Mouse (Mus musculus) kidney, postnatal 14 days (tissue): ENCODE results near the gene Wdfy1.
A peak's percentile ranks its signal among the peaks of the same experiment; 100 is the strongest.

ENCODE experiments used
- DNase-seq: peaks from one replicate; pipeline ENCODE4 v3.0.0; 2022; ENCODE audit warnings: mixed read lengths

Gene Wdfy1

GRCm38 (mm10) chr1:79775927-79776458 is at the start of gene Wdfy1, which contains the start of gene Mrpl44:
TSS of gene Wdfy1 (minus strand) at chr1:79776143.
TSS of gene Mrpl44 (plus strand) at chr1:79776018.
- peak; percentile 98 for DNase-seq

- DNase-seq = peak; percentile 12
These were observed 48.1 kb upstream of the Wdfy1 start for GRCm38 (mm10) chr1:79823951-79824633.

GRCm38 (mm10) chr1:79822806-79823525 is 47.0 kb upstream of the Wdfy1 start:
- DNase-seq = peak; percentile 61

GRCm38 (mm10) chr1:79819296-79819879 is 43.4 kb upstream of the Wdfy1 start:
- DNase-seq = no peak

- no peak for DNase-seq
These were observed 39.5 kb upstream of the Wdfy1 start for GRCm38 (mm10) chr1:79815446-79815845.

GRCm38 (mm10) chr1:79809447-79809846 is 33.5 kb upstream of the Wdfy1 start:
- DNase-seq = no peak

- DNase-seq = no peak
These were observed 30.9 kb upstream of the Wdfy1 start for GRCm38 (mm10) chr1:79806865-79807264.

GRCm38 (mm10) chr1:79803614-79804013 is 27.7 kb upstream of the Wdfy1 start:
- DNase-seq = no peak

- no peak for DNase-seq
These were observed 27.0 kb upstream of the Wdfy1 start for GRCm38 (mm10) chr1:79802858-79803427.

GRCm38 (mm10) chr1:79797084-79797483 is 21.1 kb upstream of the Wdfy1 start:
- DNase-seq = no peak

- peak; percentile 42 for DNase-seq
These were observed 10.5 kb upstream of the Wdfy1 start for GRCm38 (mm10) chr1:79786267-79786927.

- no peak for DNase-seq
These were observed 6.5 kb upstream of the Wdfy1 start for GRCm38 (mm10) chr1:79782433-79782832.

- DNase-seq = no peak
These were observed 2.1 kb upstream of the Wdfy1 start for GRCm38 (mm10) chr1:79778011-79778410.

GRCm38 (mm10) chr1:79774164-79774780 is 1.7 kb downstream of the Wdfy1 start:
- no peak for DNase-seq

- no peak for DNase-seq
These were observed 7.7 kb downstream of the Wdfy1 start for GRCm38 (mm10) chr1:79768231-79768630.

GRCm38 (mm10) chr1:79764483-79764882 is 11.5 kb downstream of the Wdfy1 start:
- DNase-seq = no peak

GRCm38 (mm10) chr1:79764031-79764430 is 11.9 kb downstream of the Wdfy1 start:
- no peak for DNase-seq

- DNase-seq = no peak
These were observed 13.4 kb downstream of the Wdfy1 start for GRCm38 (mm10) chr1:79762282-79763250.

- no peak for DNase-seq
These were observed 14.0 kb downstream of the Wdfy1 start for GRCm38 (mm10) chr1:79761917-79762271.

GRCm38 (mm10) chr1:79761106-79761916 is 14.6 kb downstream of the Wdfy1 start:
- peak; percentile 90 for DNase-seq
